Mouse (Mus musculus) stomach, embryonic 15.5 days (tissue): Measurements from ENCODE around the gene Nenf. TPM values are rescaled to one million over a fixed set of nuclear protein-coding genes. Genes with fewer than 3 reads are reported as not detected.

Experiments
- ATAC-seq: fragments of 200-750 bp; cut with Nextera tagmentation; 2 replicates; pipeline ENCODE4 v1.8.0; 2017; ENCODE audit warnings: low read depth, moderate number of reproducible peaks, moderate TSS enrichment; ENCODE audit not compliant: insufficient read depth, low FRiP score
- H3K27ac ChIP-seq: fragments of 300-500 bp; sonication (generic); 2 replicates; pipeline ENCODE4 v1.5.1; 2015; ENCODE audit warnings: mild to moderate bottlenecking, inconsistent platforms
- H3K27me3 ChIP-seq: fragments of 300-500 bp; sonication (generic); replicated peaks from 2 replicates; pipeline ENCODE4 v1.6.1; 2015; ENCODE audit warnings: inconsistent platforms
- H3K36me3 ChIP-seq: fragments of 300-500 bp; sonication (generic); 2 replicates; pipeline ENCODE4 v1.6.1; 2015; ENCODE audit warnings: inconsistent platforms
- H3K4me1 ChIP-seq: fragments of 300-500 bp; sonication (generic); 2 replicates; pipeline ENCODE4 v1.6.1; 2015; ENCODE audit warnings: inconsistent platforms
- H3K4me2 ChIP-seq: fragments of 300-500 bp; sonication (generic); 2 replicates; pipeline ENCODE4 v1.6.1; 2015; ENCODE audit warnings: mild to moderate bottlenecking, inconsistent platforms
- H3K4me3 ChIP-seq: fragments of 300-500 bp; sonication (generic); replicated peaks from 2 replicates; pipeline ENCODE4 v1.5.1; 2015; ENCODE audit warnings: inconsistent platforms
- H3K9ac ChIP-seq: fragments of 300-500 bp; sonication (generic); 2 replicates; pipeline ENCODE4 v1.6.1; 2015; ENCODE audit warnings: inconsistent platforms
- H3K9me3 ChIP-seq: fragments of 300-500 bp; sonication (generic); 2 replicates; pipeline ENCODE4 v1.6.1; 2016; ENCODE audit warnings: inconsistent platforms
- WGBS: fragments of 180-500 bp; shearing (Covaris S2); methylation state at CpG from one replicate; pipeline ENCODE4 v1.1.7; 2015; 5-methylcytosine and 5-hydroxymethylcytosine counted together
- polyA plus RNA-seq: library from polyadenylated mRNA; unstranded; fragments of >200 nt; fragmentation: Nextera tagmentation; extraction: Ambion mirVana; gene quantifications from 2 replicates; pipeline ENCODE4 v1.2.1, GENCODE M21; 2015

Gene Nenf
- polyA plus RNA-seq, 1 experiment from 2014 or later: 110 TPM

DNA sequence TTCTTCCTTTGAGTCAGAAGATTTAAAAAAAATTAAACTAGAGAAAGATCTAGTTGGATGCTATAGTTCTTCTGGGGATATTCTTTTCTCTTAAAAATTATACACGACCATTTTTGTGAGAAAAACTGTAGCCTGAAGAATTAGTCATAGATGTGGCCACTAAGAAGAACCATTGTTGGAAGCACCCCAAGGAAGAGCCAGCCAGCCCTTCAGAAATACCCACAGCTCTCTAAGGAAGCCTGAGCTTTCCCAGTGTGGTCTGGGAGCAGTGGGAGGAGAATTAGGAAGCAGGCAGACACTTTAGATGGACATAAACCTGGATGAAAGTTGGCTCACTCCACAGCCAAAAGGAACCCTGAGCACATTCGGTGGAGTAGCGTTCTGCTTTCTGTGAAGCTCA lies 59.5 kb downstream of the Nenf start:
- Histone ChIP-seq H3K4me3 (no peak overlapping the region), H3K4me1 (0 out of 2 replicates have a peak, but pooled peaks cover 7% of the 10 kb centered on the region), H3K9ac (no peak overlapping the region), H3K27ac (no peak overlapping the region), H3K4me2 (no peak overlapping the region), H3K9me3 (no peaks in the 10 kb centered on the region), H3K27me3 (no peaks in the 10 kb centered on the region), H3K36me3 (no peaks in the 10 kb centered on the region)
- no peak for ATAC-seq
- 51% methylated on average over 3 of the region's 3 CpGs for WGBS

DNA sequence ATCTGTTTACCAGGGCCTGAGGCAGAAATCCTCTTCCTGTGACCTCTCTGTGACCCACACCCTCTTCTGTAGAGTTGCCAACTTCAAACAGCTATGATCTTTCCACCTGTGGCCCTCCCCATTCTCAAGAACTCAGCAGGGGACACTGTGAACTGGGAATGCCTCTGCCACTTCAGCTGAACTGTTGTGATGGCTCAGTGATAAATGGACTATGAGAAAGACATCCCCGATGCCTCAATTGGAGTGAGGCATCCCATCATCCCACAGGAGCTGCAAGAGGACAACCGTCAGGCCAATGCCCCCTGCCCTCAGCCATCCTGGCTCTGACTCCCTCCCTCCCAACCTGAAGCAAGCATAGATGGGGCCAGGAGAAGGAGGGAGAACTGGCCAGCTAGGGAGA lies 60.0 kb downstream of the Nenf start:
- Histone ChIP-seq H3K36me3 (no peaks in the 10 kb centered on the region), H3K4me2 (no peak overlapping the region), H3K9me3 (no peaks in the 10 kb centered on the region), H3K9ac (no peak overlapping the region), H3K4me1 (0 out of 2 replicates have a peak, but pooled peaks cover 7% of the 10 kb centered on the region), H3K27ac (no peak overlapping the region), H3K4me3 (no peak overlapping the region), H3K27me3 (no peaks in the 10 kb centered on the region)
- ATAC-seq: no peak
- 27% methylated on average over 2 of the region's 2 CpGs for WGBS

DNA sequence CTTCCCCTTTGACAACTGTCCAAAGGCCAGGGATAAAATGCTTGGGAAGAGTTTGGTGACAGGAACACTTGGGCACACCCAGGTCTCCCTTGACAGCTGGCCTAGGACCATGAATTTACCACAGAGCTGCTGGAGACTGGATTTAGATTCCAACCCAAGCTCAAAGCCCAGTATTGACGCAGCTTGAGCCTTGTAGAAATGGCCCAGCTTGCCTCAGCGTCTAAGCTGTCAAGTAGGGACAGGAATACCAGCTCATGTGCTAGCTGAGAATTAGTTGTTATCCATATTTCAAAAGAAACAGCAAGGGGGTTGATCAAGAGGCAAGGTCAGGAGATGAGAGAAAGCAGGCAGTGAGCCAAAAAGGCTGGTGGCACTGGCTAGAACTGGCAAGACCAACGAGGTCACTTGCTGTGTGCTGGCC lies 60.6 kb downstream of the Nenf start:
- ATAC-seq: no peak
- no peak overlapping the region for H3K4me3 ChIP-seq
- H3K4me1 ChIP-seq: 0 out of 2 replicates have a peak, but pooled peaks cover 7% of the 10 kb centered on the region
- no peaks in the 10 kb centered on the region for H3K27me3 ChIP-seq
- no peak overlapping the region for H3K4me2 ChIP-seq
- H3K9me3 ChIP-seq: no peaks in the 10 kb centered on the region
- H3K27ac ChIP-seq: no peak overlapping the region
- WGBS: 68% methylated on average over 3 of the region's 3 CpGs
- H3K36me3 ChIP-seq: no peaks in the 10 kb centered on the region
- H3K9ac ChIP-seq: no peak overlapping the region

Other genes starting within 250 kb of the Nenf start
- gene Batf3, start 220.3 kb downstream of the Nenf start, polyA plus RNA-seq: 8.3 and 9.8 TPM in 2 replicates
- gene Fam71a, start 153.4 kb downstream of the Nenf start, polyA plus RNA-seq: not detected in 2 replicates
- gene Atf3, start 100.2 kb downstream of the Nenf start, polyA plus RNA-seq: 4.2 and 4.4 TPM in 2 replicates
- 20.0 and 20.8 TPM in 2 replicates for gene Tmem206, start 7.7 kb upstream of the Nenf start, polyA plus RNA-seq
- gene Ppp2r5a, start 85.1 kb upstream of the Nenf start, polyA plus RNA-seq: 29.6 and 29.8 TPM in 2 replicates